Mouse (Mus musculus) liver, postnatal 0 days (tissue): ENCODE measurements around the gene Chn2.

ENCODE experiments used
- CTCF ChIP-seq: sonication (generic); IDR thresholded peaks from 2 replicates; pipeline ENCODE4 v1.5.1; 2016; ENCODE audit warnings: antibody characterized with exemption, low read depth
- EP300 ChIP-seq: IDR thresholded peaks from 2 replicates; pipeline ENCODE4 v1.6.1; 2016; ENCODE audit warnings: antibody characterized with exemption, low read depth, mild to moderate bottlenecking

DNA sequence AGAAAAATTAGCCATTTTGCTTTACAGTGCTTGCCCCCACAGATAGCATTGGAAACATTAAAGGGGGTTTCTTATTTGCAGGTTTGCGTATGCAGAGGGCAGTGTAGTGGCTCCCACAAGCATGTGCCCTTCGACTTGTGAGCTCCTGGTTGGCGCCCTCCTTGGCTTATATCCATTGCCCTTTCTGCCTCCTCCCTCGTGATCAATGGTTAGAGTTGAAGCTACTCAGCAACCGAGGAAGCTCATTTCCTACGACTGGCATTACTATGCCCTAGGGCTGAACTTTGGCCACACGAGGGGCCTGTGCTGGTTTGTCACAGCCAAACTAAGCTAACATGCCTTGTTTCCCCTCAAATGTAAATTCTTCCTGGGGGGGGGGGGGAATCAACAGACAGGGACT is 11.8 kb downstream of the Chn2 start:
- TF ChIP-seq CTCF: no peak
- no peak for TF ChIP-seq EP300
